Mouse (Mus musculus): Measurements from ENCODE around the gene Duxf3. TPM values are rescaled to one million over a fixed set of nuclear protein-coding genes. Genes with fewer than 3 reads are reported as not detected.
A peak's percentile ranks its signal among the peaks of the same experiment; 100 is the strongest.
"Not testable (repeated sequence)": the region's sequence is repeated elsewhere in the genome, so short reads cannot be mapped to it uniquely, and the experiment has no call there.

The Duxf3 gene
- total and polyA plus RNA-seq, 3 experiments = not detected

DNA sequence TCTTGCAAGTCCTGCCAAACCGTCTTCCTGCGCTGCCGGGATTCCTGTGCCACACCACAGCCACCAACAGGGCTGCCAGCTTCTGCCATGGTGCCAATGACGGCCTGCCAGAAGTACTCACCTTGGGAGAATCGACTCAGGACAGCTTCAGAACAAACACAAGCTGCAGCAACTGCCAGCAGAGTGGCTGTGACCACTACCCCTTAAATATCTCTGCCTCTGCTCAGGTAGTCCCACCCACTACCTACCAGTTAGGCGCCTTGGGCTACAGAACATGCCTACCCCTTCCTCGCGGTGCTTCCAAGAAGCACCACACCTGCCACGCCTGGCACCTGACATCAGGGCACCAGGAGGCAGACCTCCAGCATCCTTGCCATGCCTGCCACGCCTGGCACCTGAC is 4.1 kb upstream of the Duxf3 start, which contains the start of gene Gm4981:
Gene Gm4981, minus strand, starts transcription at position 89 of the 400 bp plus-strand sequence.
- Histone ChIP-seq H3K4me3 (ENCODE audit: control insufficient read depth in 1 of 2, insufficient read depth in 1 of 2, low read depth in 2 of 2, low read length in 2 of 2) (no peak within 1 kb of the TSS), H3K27me3 (ENCODE audit: control insufficient read depth in 1 of 2, insufficient read depth in 2 of 2, low read length in 2 of 2) (no peaks in the 10 kb centered on the region), H3K36me3 (ENCODE audit: control insufficient read depth in 1 of 2, insufficient read depth in 2 of 2, low read length in 2 of 2) (no peaks in the 10 kb centered on the region), H3K4me1 (ENCODE audit: control insufficient read depth in 1 of 2, insufficient read depth in 2 of 2, low read length in 2 of 2) (no peaks in the 10 kb centered on the region), H3K9ac (ENCODE audit: control insufficient read depth, low read depth, low read length, poor library complexity, severe bottlenecking) (no peak within 1 kb of the TSS), H3K27ac (ENCODE audit: control insufficient read depth, low read depth, low read length) (no peak within 1 kb of the TSS), H3K9me3 (replicated peaks; ENCODE audit: insufficient read depth, low read length) (peaks cover 3% of the 10 kb centered on the region; the same call in 1 of the 2 replicates), H3K79me2 (ENCODE audit: control insufficient read depth, insufficient read depth, low read length, poor library complexity) (no peaks in the 10 kb centered on the region)
- TF ChIP-seq TCF12 (IDR thresholded peaks at IDR 0.05; ENCODE audit: low read depth, low read length) (no peak), ZKSCAN1 (IDR thresholded peaks at IDR 0.05; ENCODE audit: low read depth, low read length) (no peak), TBP (IDR thresholded peaks at IDR 0.05; ENCODE audit: low read depth, low read length) (no peak)
- DNase-seq (ENCODE audit: low read depth, low spot score) = no peak

DNA sequence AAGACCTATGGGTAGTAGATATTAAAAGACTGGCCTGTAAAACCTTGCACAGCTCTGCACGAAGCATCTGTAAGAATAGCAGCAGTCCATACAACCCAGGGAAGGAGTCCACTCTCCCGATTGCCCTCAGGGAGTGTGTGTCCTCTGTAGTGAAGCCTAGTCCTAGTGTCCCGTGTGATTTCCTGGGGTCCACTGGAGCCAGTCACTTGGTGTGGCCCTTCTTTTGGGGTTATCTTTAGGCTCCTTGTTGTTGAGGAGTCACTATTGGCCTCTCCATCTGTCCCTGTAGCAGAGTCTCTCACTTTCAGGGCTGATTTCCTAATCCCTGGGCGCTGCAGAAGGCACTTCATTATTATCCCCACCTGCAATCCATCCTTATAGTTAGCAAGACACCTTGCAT is 2.5 kb upstream of the Duxf3 start:
- H3K9ac ChIP-seq (ENCODE audit: control insufficient read depth, low read depth, low read length, poor library complexity, severe bottlenecking); H3K9me3 ChIP-seq (replicated peaks; ENCODE audit: insufficient read depth, low read length); H3K36me3 ChIP-seq (ENCODE audit: control insufficient read depth in 1 of 2, insufficient read depth in 2 of 2, low read length in 2 of 2); H3K27me3 ChIP-seq (ENCODE audit: control insufficient read depth in 1 of 2, insufficient read depth in 2 of 2, low read length in 2 of 2); DNase-seq (ENCODE audit: low read depth, low spot score); H3K79me2 ChIP-seq (ENCODE audit: control insufficient read depth, insufficient read depth, low read length, poor library complexity); H3K4me3 ChIP-seq (ENCODE audit: control insufficient read depth in 1 of 2, insufficient read depth in 1 of 2, low read depth in 2 of 2, low read length in 2 of 2); H3K4me1 ChIP-seq (ENCODE audit: control insufficient read depth in 1 of 2, insufficient read depth in 2 of 2, low read length in 2 of 2); H3K27ac ChIP-seq (ENCODE audit: control insufficient read depth, low read depth, low read length): not testable (repeated sequence)

DNA sequence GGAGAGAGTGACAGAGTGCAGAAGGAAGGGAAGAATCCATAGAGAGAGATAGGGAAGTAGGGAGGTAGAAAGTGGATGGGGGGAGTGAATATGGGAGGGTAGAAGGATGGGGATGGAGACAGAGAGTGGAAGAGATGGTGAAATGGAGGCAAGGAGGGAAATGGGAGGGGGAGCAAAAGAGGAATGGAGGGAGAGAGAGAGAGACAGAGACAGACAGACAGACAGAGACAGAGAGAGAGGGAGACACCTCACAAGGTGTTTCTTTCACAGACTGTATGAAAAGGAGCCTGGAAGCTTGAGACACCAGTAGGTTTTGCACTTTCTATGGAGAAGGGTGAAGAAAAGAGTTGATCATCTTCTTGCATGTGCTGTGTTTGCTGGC is 1.3 kb upstream of the Duxf3 start:
- not testable (repeated sequence) for DNase-seq (ENCODE audit: low read depth, low spot score); H3K4me3 ChIP-seq (ENCODE audit: control insufficient read depth in 1 of 2, insufficient read depth in 1 of 2, low read depth in 2 of 2, low read length in 2 of 2); H3K79me2 ChIP-seq (ENCODE audit: control insufficient read depth, insufficient read depth, low read length, poor library complexity); H3K9ac ChIP-seq (ENCODE audit: control insufficient read depth, low read depth, low read length, poor library complexity, severe bottlenecking); H3K27ac ChIP-seq (ENCODE audit: control insufficient read depth, low read depth, low read length); H3K36me3 ChIP-seq (ENCODE audit: control insufficient read depth in 1 of 2, insufficient read depth in 2 of 2, low read length in 2 of 2); H3K9me3 ChIP-seq (replicated peaks; ENCODE audit: insufficient read depth, low read length); H3K4me1 ChIP-seq (ENCODE audit: control insufficient read depth in 1 of 2, insufficient read depth in 2 of 2, low read length in 2 of 2); H3K27me3 ChIP-seq (ENCODE audit: control insufficient read depth in 1 of 2, insufficient read depth in 2 of 2, low read length in 2 of 2)

DNA sequence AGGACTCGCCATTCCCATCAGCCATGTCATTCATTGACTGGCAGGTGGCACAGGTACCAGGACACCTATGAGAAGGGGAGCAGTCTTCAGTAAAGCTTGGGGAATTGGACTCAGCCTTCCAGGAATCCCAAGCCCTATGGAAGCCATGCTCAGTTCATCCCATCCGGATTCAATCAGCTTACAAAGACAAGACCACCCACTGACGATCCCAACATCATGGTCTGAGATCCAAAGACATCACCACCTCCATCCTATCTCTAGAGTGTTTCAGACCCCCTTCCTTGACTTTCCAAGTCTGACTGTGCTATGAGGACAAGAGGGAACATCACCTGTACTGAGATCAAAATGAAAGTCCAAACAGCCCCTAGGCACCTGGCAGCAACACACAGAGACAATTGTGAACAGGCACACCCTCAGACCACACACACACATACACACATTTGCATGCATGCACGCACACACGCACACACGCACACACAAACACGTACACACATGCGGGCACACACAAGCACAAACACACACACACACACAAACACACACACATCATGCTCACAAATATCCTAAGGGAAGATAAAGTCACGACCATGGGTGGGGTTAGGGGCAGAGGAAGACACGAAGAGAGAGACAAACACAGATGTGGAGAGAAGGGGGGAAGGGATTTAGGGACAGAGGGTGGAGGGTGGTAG is 722 bp upstream of the Duxf3 start:
- H3K9ac ChIP-seq (ENCODE audit: control insufficient read depth, low read depth, low read length, poor library complexity, severe bottlenecking); H3K27ac ChIP-seq (ENCODE audit: control insufficient read depth, low read depth, low read length); H3K27me3 ChIP-seq (ENCODE audit: control insufficient read depth in 1 of 2, insufficient read depth in 2 of 2, low read length in 2 of 2); H3K36me3 ChIP-seq (ENCODE audit: control insufficient read depth in 1 of 2, insufficient read depth in 2 of 2, low read length in 2 of 2); DNase-seq (ENCODE audit: low read depth, low spot score); H3K4me1 ChIP-seq (ENCODE audit: control insufficient read depth in 1 of 2, insufficient read depth in 2 of 2, low read length in 2 of 2); H3K9me3 ChIP-seq (replicated peaks; ENCODE audit: insufficient read depth, low read length); H3K4me3 ChIP-seq (ENCODE audit: control insufficient read depth in 1 of 2, insufficient read depth in 1 of 2, low read depth in 2 of 2, low read length in 2 of 2); H3K79me2 ChIP-seq (ENCODE audit: control insufficient read depth, insufficient read depth, low read length, poor library complexity): not testable (repeated sequence)

DNA sequence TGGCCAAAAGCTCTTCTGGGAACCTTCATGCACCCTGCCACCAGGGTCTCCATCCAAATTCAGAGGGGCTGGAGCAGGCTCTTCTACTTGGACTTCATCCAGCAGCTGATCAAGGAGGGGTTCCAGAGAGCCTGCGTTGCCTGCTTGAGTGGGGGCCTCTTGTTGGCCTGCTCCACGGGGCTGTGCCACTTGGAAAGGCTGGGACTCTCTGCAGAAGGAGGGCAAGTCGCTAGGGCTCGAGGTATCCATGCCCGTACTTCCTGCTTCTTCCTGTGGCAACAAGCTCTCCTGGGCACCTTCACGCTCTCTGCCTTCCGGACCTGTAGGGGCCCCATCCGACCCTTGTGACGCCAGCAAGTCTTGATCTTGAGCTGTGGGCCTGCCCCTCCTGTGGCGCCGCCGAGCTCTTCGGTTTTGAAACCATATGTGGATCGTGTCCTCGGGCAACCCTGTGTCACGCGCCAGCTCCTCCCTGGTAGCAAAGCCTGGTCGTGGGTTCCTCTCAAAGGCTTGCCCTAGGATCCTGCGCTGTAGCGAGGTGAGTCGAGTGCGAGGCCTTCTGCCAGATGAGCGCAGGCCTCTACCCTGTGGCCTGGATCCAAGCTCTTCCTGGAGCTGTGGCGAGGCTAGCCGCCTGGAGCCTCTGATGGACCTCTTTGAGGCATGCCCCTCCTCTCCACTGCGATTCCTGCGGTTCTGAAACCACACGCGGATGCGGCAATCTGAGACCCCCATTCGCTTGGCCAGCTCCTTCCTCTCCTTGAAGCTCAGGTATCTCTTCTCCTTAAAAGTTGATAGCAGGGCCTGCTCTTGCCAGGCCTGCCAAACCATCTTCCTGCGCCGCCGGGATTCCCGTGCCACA is 465 bp downstream of the Duxf3 start:
- not testable (repeated sequence) for H3K9me3 ChIP-seq (replicated peaks; ENCODE audit: insufficient read depth, low read length); H3K4me1 ChIP-seq (ENCODE audit: control insufficient read depth in 1 of 2, insufficient read depth in 2 of 2, low read length in 2 of 2); H3K79me2 ChIP-seq (ENCODE audit: control insufficient read depth, insufficient read depth, low read length, poor library complexity); H3K27me3 ChIP-seq (ENCODE audit: control insufficient read depth in 1 of 2, insufficient read depth in 2 of 2, low read length in 2 of 2); H3K36me3 ChIP-seq (ENCODE audit: control insufficient read depth in 1 of 2, insufficient read depth in 2 of 2, low read length in 2 of 2); H3K4me3 ChIP-seq (ENCODE audit: control insufficient read depth in 1 of 2, insufficient read depth in 1 of 2, low read depth in 2 of 2, low read length in 2 of 2); H3K27ac ChIP-seq (ENCODE audit: control insufficient read depth, low read depth, low read length); H3K9ac ChIP-seq (ENCODE audit: control insufficient read depth, low read depth, low read length, poor library complexity, severe bottlenecking)
- DNase-seq (ENCODE audit: low read depth, low spot score) = peak; percentile 30

DNA sequence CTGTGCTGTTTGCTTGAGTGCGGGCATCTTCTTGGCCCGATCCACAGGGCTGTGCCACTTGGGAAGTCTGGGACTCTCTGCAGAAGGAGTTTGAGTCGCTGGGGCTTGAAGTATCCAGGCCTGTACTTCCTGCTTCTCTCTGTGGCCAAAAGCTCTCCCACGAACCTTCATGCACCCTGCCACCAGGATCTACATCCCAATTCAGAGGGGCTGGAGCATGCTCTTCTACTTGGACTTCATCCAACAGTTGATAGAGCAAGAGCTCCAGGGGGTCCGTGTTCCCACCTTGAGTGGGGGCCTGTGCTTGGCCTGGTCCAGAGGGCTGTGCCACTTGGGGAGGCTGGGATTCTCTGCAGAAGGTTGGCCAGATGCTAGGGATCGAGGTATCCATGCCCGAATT is 1.4 kb downstream of the Duxf3 start:
- DNase-seq (ENCODE audit: low read depth, low spot score); H3K4me3 ChIP-seq (ENCODE audit: control insufficient read depth in 1 of 2, insufficient read depth in 1 of 2, low read depth in 2 of 2, low read length in 2 of 2); H3K9me3 ChIP-seq (replicated peaks; ENCODE audit: insufficient read depth, low read length); H3K36me3 ChIP-seq (ENCODE audit: control insufficient read depth in 1 of 2, insufficient read depth in 2 of 2, low read length in 2 of 2); H3K27ac ChIP-seq (ENCODE audit: control insufficient read depth, low read depth, low read length); H3K79me2 ChIP-seq (ENCODE audit: control insufficient read depth, insufficient read depth, low read length, poor library complexity); H3K27me3 ChIP-seq (ENCODE audit: control insufficient read depth in 1 of 2, insufficient read depth in 2 of 2, low read length in 2 of 2); H3K4me1 ChIP-seq (ENCODE audit: control insufficient read depth in 1 of 2, insufficient read depth in 2 of 2, low read length in 2 of 2); H3K9ac ChIP-seq (ENCODE audit: control insufficient read depth, low read depth, low read length, poor library complexity, severe bottlenecking): not testable (repeated sequence)
